Mouse (Mus musculus): ENCODE results near the gene Srp72.
"Not testable (repeated sequence)": the region's sequence is repeated elsewhere in the genome, so short reads cannot be mapped to it uniquely, and the experiment has no call there.

Srp72 gene

GRCm38 (mm10) chr5:76955474-76955873 lies 19.0 kb upstream of the Srp72 start:
- TF ChIP-seq POU5F1 (IDR thresholded peaks at IDR 0.05; ENCODE audit: borderline replicate concordance, low read length) (no peak), NANOG (IDR thresholded peaks at IDR 0.05; ENCODE audit: borderline replicate concordance, low read length) (no peak), CTCF (conservative IDR thresholded peaks at IDR 0.05; ENCODE audit: low read length) (no peak)
- no peaks in the 10 kb centered on the region for H3K9me3 ChIP-seq (ENCODE audit: low read length)
- H3K27me3 ChIP-seq (ENCODE audit: insufficient read depth, low read length), result no peaks in the 10 kb centered on the region
- peak overlapping the region; percentile 98 for H3K4me3 ChIP-seq (replicated peaks; ENCODE audit: low read length)
- H3K4me1 ChIP-seq (replicated peaks; ENCODE audit: low read depth, low read length), result peaks cover 74% of the 10 kb centered on the region
- H3K36me3 ChIP-seq (ENCODE audit: insufficient read depth, low read length), result peaks cover 79% of the 10 kb centered on the region

- peaks cover 68% of the 10 kb centered on the region for H3K4me1 ChIP-seq (replicated peaks; ENCODE audit: low read depth, low read length)
- no peaks in the 10 kb centered on the region for H3K9me3 ChIP-seq (ENCODE audit: low read length)
- TF ChIP-seq CTCF (conservative IDR thresholded peaks at IDR 0.05; ENCODE audit: low read length) (peak; percentile 45), NANOG (IDR thresholded peaks at IDR 0.05; ENCODE audit: borderline replicate concordance, low read length) (no peak)
- no peak overlapping the region for H3K4me3 ChIP-seq (replicated peaks; ENCODE audit: low read length)
- H3K27me3 ChIP-seq (ENCODE audit: insufficient read depth, low read length), result no peaks in the 10 kb centered on the region
- H3K36me3 ChIP-seq (ENCODE audit: insufficient read depth, low read length), result peaks cover 99% of the 10 kb centered on the region
These were observed 16.5 kb upstream of the Srp72 start for GRCm38 (mm10) chr5:76957954-76958353.

- Histone ChIP-seq H3K27me3 (ENCODE audit: insufficient read depth, low read length) (no peaks in the 10 kb centered on the region), H3K4me1 (replicated peaks; ENCODE audit: low read depth, low read length) (peaks cover 52% of the 10 kb centered on the region), H3K4me3 (replicated peaks; ENCODE audit: low read length) (no peak overlapping the region), H3K9me3 (ENCODE audit: low read length) (no peaks in the 10 kb centered on the region), H3K36me3 (ENCODE audit: insufficient read depth, low read length) (peaks cover 99% of the 10 kb centered on the region)
- TF ChIP-seq POU5F1 (IDR thresholded peaks at IDR 0.05; ENCODE audit: borderline replicate concordance, low read length) (no peak), CTCF (conservative IDR thresholded peaks at IDR 0.05; ENCODE audit: low read length) (no peak), NANOG (IDR thresholded peaks at IDR 0.05; ENCODE audit: borderline replicate concordance, low read length) (no peak)
These were observed 14.9 kb upstream of the Srp72 start for GRCm38 (mm10) chr5:76959587-76959986.

GRCm38 (mm10) chr5:76962545-76962944 lies 11.9 kb upstream of the Srp72 start:
- no peak overlapping the region for H3K4me3 ChIP-seq (replicated peaks; ENCODE audit: low read length)
- no peaks in the 10 kb centered on the region for H3K27me3 ChIP-seq (ENCODE audit: insufficient read depth, low read length)
- H3K36me3 ChIP-seq (ENCODE audit: insufficient read depth, low read length), result peaks cover 99% of the 10 kb centered on the region
- H3K9me3 ChIP-seq (ENCODE audit: low read length), result no peaks in the 10 kb centered on the region
- TF ChIP-seq NANOG (IDR thresholded peaks at IDR 0.05; ENCODE audit: borderline replicate concordance, low read length), result no peak
- TF ChIP-seq CTCF (conservative IDR thresholded peaks at IDR 0.05; ENCODE audit: low read length), result no peak
- no peak for TF ChIP-seq POU5F1 (IDR thresholded peaks at IDR 0.05; ENCODE audit: borderline replicate concordance, low read length)
- peaks cover 22% of the 10 kb centered on the region for H3K4me1 ChIP-seq (replicated peaks; ENCODE audit: low read depth, low read length)

- Histone ChIP-seq H3K4me3 (replicated peaks; ENCODE audit: low read length) (no peak overlapping the region), H3K9me3 (ENCODE audit: low read length) (no peaks in the 10 kb centered on the region), H3K27me3 (ENCODE audit: insufficient read depth, low read length) (no peaks in the 10 kb centered on the region), H3K36me3 (ENCODE audit: insufficient read depth, low read length) (peaks cover 100% of the 10 kb centered on the region), H3K4me1 (replicated peaks; ENCODE audit: low read depth, low read length) (peaks cover 10% of the 10 kb centered on the region)
- TF ChIP-seq CTCF (conservative IDR thresholded peaks at IDR 0.05; ENCODE audit: low read length) (no peak), NANOG (IDR thresholded peaks at IDR 0.05; ENCODE audit: borderline replicate concordance, low read length) (no peak), POU5F1 (IDR thresholded peaks at IDR 0.05; ENCODE audit: borderline replicate concordance, low read length) (no peak)
These were observed 9.8 kb upstream of the Srp72 start for GRCm38 (mm10) chr5:76964651-76965050.

GRCm38 (mm10) chr5:76969250-76969649 lies 5.2 kb upstream of the Srp72 start:
- Histone ChIP-seq H3K4me3 (replicated peaks; ENCODE audit: low read length) (no peak overlapping the region), H3K36me3 (ENCODE audit: insufficient read depth, low read length) (peaks cover 74% of the 10 kb centered on the region), H3K4me1 (replicated peaks; ENCODE audit: low read depth, low read length) (peaks cover 15% of the 10 kb centered on the region), H3K27me3 (ENCODE audit: insufficient read depth, low read length) (no peaks in the 10 kb centered on the region), H3K9me3 (ENCODE audit: low read length) (no peaks in the 10 kb centered on the region)
- TF ChIP-seq POU5F1 (IDR thresholded peaks at IDR 0.05; ENCODE audit: borderline replicate concordance, low read length) (no peak), NANOG (IDR thresholded peaks at IDR 0.05; ENCODE audit: borderline replicate concordance, low read length) (no peak), CTCF (conservative IDR thresholded peaks at IDR 0.05; ENCODE audit: low read length) (no peak)

GRCm38 (mm10) chr5:76971115-76971514 lies 3.4 kb upstream of the Srp72 start:
- H3K4me3 ChIP-seq (replicated peaks; ENCODE audit: low read length); H3K27me3 ChIP-seq (ENCODE audit: insufficient read depth, low read length); H3K9me3 ChIP-seq (ENCODE audit: low read length): not testable (repeated sequence)
- peaks cover 25% of the 10 kb centered on the region for H3K4me1 ChIP-seq (replicated peaks; ENCODE audit: low read depth, low read length)
- peaks cover 56% of the 10 kb centered on the region for H3K36me3 ChIP-seq (ENCODE audit: insufficient read depth, low read length)

GRCm38 (mm10) chr5:76973488-76973887 lies 995 bp upstream of the Srp72 start:
- Histone ChIP-seq H3K27me3 (ENCODE audit: insufficient read depth, low read length) (no peaks in the 10 kb centered on the region), H3K9me3 (ENCODE audit: low read length) (no peaks in the 10 kb centered on the region), H3K4me1 (replicated peaks; ENCODE audit: low read depth, low read length) (peaks cover 37% of the 10 kb centered on the region), H3K4me3 (replicated peaks; ENCODE audit: low read length) (peak overlapping the region; percentile 98), H3K36me3 (ENCODE audit: insufficient read depth, low read length) (peaks cover 50% of the 10 kb centered on the region)
- no peak for TF ChIP-seq NANOG (IDR thresholded peaks at IDR 0.05; ENCODE audit: borderline replicate concordance, low read length)
- no peak for TF ChIP-seq POU5F1 (IDR thresholded peaks at IDR 0.05; ENCODE audit: borderline replicate concordance, low read length)
- TF ChIP-seq CTCF (conservative IDR thresholded peaks at IDR 0.05; ENCODE audit: low read length), result no peak

- Histone ChIP-seq H3K27me3 (ENCODE audit: insufficient read depth, low read length) (no peaks in the 10 kb centered on the region), H3K4me1 (replicated peaks; ENCODE audit: low read depth, low read length) (peaks cover 31% of the 10 kb centered on the region), H3K36me3 (ENCODE audit: insufficient read depth, low read length) (peaks cover 48% of the 10 kb centered on the region), H3K9me3 (ENCODE audit: low read length) (no peaks in the 10 kb centered on the region), H3K4me3 (replicated peaks; ENCODE audit: low read length) (peak overlapping the region; percentile 98)
- TF ChIP-seq NANOG (IDR thresholded peaks at IDR 0.05; ENCODE audit: borderline replicate concordance, low read length), result no peak
- TF ChIP-seq POU5F1 (IDR thresholded peaks at IDR 0.05; ENCODE audit: borderline replicate concordance, low read length), result no peak
- TF ChIP-seq CTCF (conservative IDR thresholded peaks at IDR 0.05; ENCODE audit: low read length), result no peak
These were observed 303 bp upstream of the Srp72 start for GRCm38 (mm10) chr5:76974207-76974553.
